Mouse (Mus musculus) heart, embryonic 12.5 days (tissue): Measurements from ENCODE around the gene Fis1. TPM values are rescaled to one million over a fixed set of nuclear protein-coding genes. Genes with fewer than 3 reads are reported as not detected.
"Not testable (repeated sequence)": the region's sequence is repeated elsewhere in the genome, so short reads cannot be mapped to it uniquely, and the experiment has no call there.

Experiments used
- ATAC-seq: fragments of 200-750 bp; cut with Nextera tagmentation; 2 replicates; pipeline ENCODE4 v1.8.0; 2017; ENCODE audit warnings: moderate TSS enrichment, moderate library complexity; ENCODE audit not compliant: insufficient number of reproducible peaks, low FRiP score
- H3K27ac ChIP-seq: fragments of 300-500 bp; sonication (generic); 2 replicates; pipeline ENCODE4 v1.5.1; 2016; ENCODE audit warnings: mild to moderate bottlenecking, moderate library complexity; ENCODE audit not compliant: poor library complexity, severe bottlenecking
- H3K27me3 ChIP-seq: fragments of 300-500 bp; sonication (generic); replicated peaks from 2 replicates; pipeline ENCODE4 v1.6.1; 2016; ENCODE audit warnings: mild to moderate bottlenecking, moderate library complexity
- H3K36me3 ChIP-seq: fragments of 300-500 bp; sonication (generic); 2 replicates; pipeline ENCODE4 v1.6.1; 2016; ENCODE audit warnings: mild to moderate bottlenecking, moderate library complexity
- H3K4me1 ChIP-seq: fragments of 300-500 bp; sonication (generic); replicated peaks from 2 replicates; pipeline ENCODE4 v1.6.1; 2016; ENCODE audit warnings: mild to moderate bottlenecking
- H3K4me2 ChIP-seq: fragments of 300-500 bp; sonication (generic); 2 replicates; pipeline ENCODE4 v1.6.1; 2016; ENCODE audit warnings: mild to moderate bottlenecking, moderate library complexity
- H3K4me3 ChIP-seq: fragments of 300-500 bp; sonication (generic); 2 replicates; pipeline ENCODE4 v1.5.1; 2016; ENCODE audit warnings: mild to moderate bottlenecking
- H3K9ac ChIP-seq: fragments of 300-500 bp; sonication (generic); 2 replicates; pipeline ENCODE4 v1.6.1; 2016; ENCODE audit warnings: mild to moderate bottlenecking, moderate library complexity
- H3K9me3 ChIP-seq: fragments of 300-500 bp; sonication (generic); replicated peaks from 2 replicates; pipeline ENCODE4 v1.6.1; 2016; ENCODE audit warnings: mild to moderate bottlenecking, moderate library complexity
- WGBS: fragments of 180-500 bp; shearing (Covaris S2); methylation state at CpG from one replicate; pipeline ENCODE4 v1.1.7; 2016; 5-methylcytosine and 5-hydroxymethylcytosine counted together
- polyA plus RNA-seq: library from polyadenylated mRNA; unstranded; fragments of >200 nt; fragmentation: Nextera tagmentation; extraction: Ambion mirVana; gene quantifications from 2 replicates; pipeline ENCODE4 v1.2.1, GENCODE M21; 2016

Gene Fis1
- polyA plus RNA-seq, 1 experiment from 2014 or later: 245 TPM

- WGBS: 64% methylated on average over 3 of the region's 3 CpGs
- Histone ChIP-seq H3K4me2 (no peak overlapping the region), H3K4me3 (no peak overlapping the region), H3K9ac (no peak overlapping the region), H3K4me1 (peaks cover 6% of the 10 kb centered on the region), H3K36me3 (no peaks in the 10 kb centered on the region), H3K9me3 (no peaks in the 10 kb centered on the region), H3K27ac (no peak overlapping the region), H3K27me3 (no peaks in the 10 kb centered on the region)
- no peak for ATAC-seq
Observed at GRCm38 (mm10) chr5:136942781-136943180, 10.3 kb upstream of the Fis1 start.

- no peak overlapping the region for H3K4me3 ChIP-seq
- no peak overlapping the region for H3K4me2 ChIP-seq
- peaks cover 6% of the 10 kb centered on the region for H3K4me1 ChIP-seq
- no peak overlapping the region for H3K9ac ChIP-seq
- H3K36me3 ChIP-seq: no peaks in the 10 kb centered on the region
- no peak overlapping the region for H3K27ac ChIP-seq
- H3K27me3 ChIP-seq: no peaks in the 10 kb centered on the region
- ATAC-seq: no peak
- 68% methylated on average over 2 of the region's 2 CpGs for WGBS
- no peaks in the 10 kb centered on the region for H3K9me3 ChIP-seq
Observed at GRCm38 (mm10) chr5:136943382-136943781, 9.7 kb upstream of the Fis1 start.

DNA sequence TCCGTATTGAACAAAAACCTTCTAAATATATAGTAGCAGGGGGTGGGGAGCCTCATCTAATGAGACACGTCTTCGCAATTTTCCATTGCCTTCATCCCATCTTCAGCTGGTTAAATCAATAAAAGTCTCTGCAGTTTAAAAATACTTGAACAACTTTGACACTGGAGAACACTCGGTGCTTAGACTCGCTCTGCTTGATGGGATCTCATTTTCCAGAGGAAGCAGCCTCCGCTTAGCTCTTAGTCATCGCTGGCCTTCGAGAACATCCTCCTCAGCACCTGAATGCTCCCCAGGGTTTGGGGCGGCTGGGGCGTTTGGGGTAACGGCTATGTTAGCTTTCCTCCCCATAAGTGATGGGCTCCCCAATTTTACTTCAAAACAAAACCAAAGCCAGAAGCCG lies 8.0 kb upstream of the Fis1 start:
- Histone ChIP-seq H3K9ac (no peak overlapping the region), H3K4me3 (no peak overlapping the region), H3K4me2 (no peak overlapping the region), H3K27me3 (no peaks in the 10 kb centered on the region), H3K4me1 (peaks cover 6% of the 10 kb centered on the region), H3K9me3 (no peaks in the 10 kb centered on the region), H3K36me3 (no peaks in the 10 kb centered on the region), H3K27ac (no peak overlapping the region)
- no peak for ATAC-seq
- 71% methylated on average over 12 of the region's 12 CpGs for WGBS

DNA sequence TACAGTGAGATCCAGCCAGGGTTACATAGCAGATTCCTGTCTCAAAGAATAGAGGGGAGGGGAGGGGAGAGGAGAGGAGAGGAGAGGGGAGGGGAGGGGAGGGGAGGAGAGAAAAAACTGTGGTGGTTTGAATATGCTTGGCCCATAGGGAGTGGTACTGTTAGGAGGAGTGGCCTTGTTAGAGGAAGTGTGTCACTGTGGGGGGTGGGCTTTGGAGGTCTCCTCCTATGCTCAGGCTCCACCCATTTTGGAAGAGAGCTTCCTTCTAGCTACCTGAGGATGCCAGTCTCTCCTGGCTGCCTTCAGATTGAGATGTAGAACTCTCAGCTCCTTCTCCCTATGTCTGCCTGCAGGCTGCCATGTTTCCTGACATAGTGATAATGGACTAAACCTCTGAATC lies 5.2 kb upstream of the Fis1 start:
- Histone ChIP-seq H3K4me1 (0 out of 2 replicates have a peak, but pooled peaks cover under 1% of the 10 kb centered on the region), H3K9ac (no peak overlapping the region), H3K4me3 (no peak overlapping the region), H3K9me3 (no peaks in the 10 kb centered on the region), H3K4me2 (no peak overlapping the region), H3K36me3 (no peaks in the 10 kb centered on the region), H3K27ac (no peak overlapping the region), H3K27me3 (no peaks in the 10 kb centered on the region)
- no peak for ATAC-seq

- not testable (repeated sequence) for H3K4me2 ChIP-seq, H3K9ac ChIP-seq, H3K4me1 ChIP-seq, ATAC-seq, H3K36me3 ChIP-seq, H3K27ac ChIP-seq, H3K9me3 ChIP-seq, H3K27me3 ChIP-seq, H3K4me3 ChIP-seq
- WGBS: 83% methylated on average over 14 of the region's 14 CpGs
Observed at GRCm38 (mm10) chr5:136949551-136950336, 3.3 kb upstream of the Fis1 start.

- 0 out of 2 replicates have a peak, but pooled peaks cover under 1% of the 10 kb centered on the region for H3K36me3 ChIP-seq
- H3K4me3 ChIP-seq: no peak overlapping the region
- H3K9me3 ChIP-seq: no peaks in the 10 kb centered on the region
- no peak overlapping the region for H3K4me2 ChIP-seq
- no peaks in the 10 kb centered on the region for H3K27me3 ChIP-seq
- H3K4me1 ChIP-seq: peaks cover 8% of the 10 kb centered on the region
- ATAC-seq: no peak
- WGBS: 84% methylated on average over 6 of the region's 6 CpGs
- no peak overlapping the region for H3K27ac ChIP-seq
- no peak overlapping the region for H3K9ac ChIP-seq
Observed at GRCm38 (mm10) chr5:136950521-136950920, 2.6 kb upstream of the Fis1 start.

DNA sequence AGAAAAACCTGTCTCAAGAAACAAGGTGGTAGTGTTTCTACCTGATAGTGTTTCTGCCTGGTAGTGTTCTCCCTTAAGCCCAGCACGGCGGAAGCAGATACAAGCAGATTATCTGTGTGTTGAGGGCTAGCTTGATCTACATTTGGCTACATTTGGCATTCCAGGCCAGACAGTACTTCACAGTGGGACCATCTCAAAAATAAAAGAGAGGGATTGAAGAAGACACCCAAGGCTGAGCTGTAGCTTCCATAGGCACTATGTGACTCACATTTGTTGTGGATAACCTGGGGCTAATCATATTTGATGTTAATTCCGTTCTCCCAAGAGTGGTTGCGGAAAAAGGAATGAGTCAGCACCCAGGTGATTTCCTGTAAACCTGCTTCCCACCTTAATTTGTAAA lies 922 bp upstream of the Fis1 start:
- peak overlapping the region; percentile 73; the same call in 1 of the 2 replicates for H3K4me2 ChIP-seq
- H3K4me3 ChIP-seq: no peak overlapping the region
- no peak overlapping the region for H3K9ac ChIP-seq
- 66% methylated on average over 4 of the region's 4 CpGs for WGBS
- H3K36me3 ChIP-seq: peaks cover 9% of the 10 kb centered on the region; the same call in 1 of the 2 replicates
- peaks cover 11% of the 10 kb centered on the region for H3K4me1 ChIP-seq
- no peaks in the 10 kb centered on the region for H3K27me3 ChIP-seq
- ATAC-seq: no peak
- H3K9me3 ChIP-seq: no peaks in the 10 kb centered on the region
- H3K27ac ChIP-seq: no peak overlapping the region

- Histone ChIP-seq H3K4me3 (peak overlapping the region; percentile 82), H3K9ac (peak overlapping the region; percentile 82), H3K27ac (peak overlapping the region; percentile 55; the same call in 1 of the 2 replicates), H3K4me2 (peak overlapping the region; percentile 73), H3K9me3 (no peaks in the 10 kb centered on the region), H3K27me3 (no peaks in the 10 kb centered on the region), H3K36me3 (peaks cover 13% of the 10 kb centered on the region; the same call in 1 of the 2 replicates), H3K4me1 (peaks cover 11% of the 10 kb centered on the region)
- 2% methylated on average over 12 of the region's 12 CpGs for WGBS
- ATAC-seq: peak; percentile 47; the same call in 1 of the 2 replicates
Observed at GRCm38 (mm10) chr5:136953440-136953951, 421 bp downstream of the Fis1 start.

DNA sequence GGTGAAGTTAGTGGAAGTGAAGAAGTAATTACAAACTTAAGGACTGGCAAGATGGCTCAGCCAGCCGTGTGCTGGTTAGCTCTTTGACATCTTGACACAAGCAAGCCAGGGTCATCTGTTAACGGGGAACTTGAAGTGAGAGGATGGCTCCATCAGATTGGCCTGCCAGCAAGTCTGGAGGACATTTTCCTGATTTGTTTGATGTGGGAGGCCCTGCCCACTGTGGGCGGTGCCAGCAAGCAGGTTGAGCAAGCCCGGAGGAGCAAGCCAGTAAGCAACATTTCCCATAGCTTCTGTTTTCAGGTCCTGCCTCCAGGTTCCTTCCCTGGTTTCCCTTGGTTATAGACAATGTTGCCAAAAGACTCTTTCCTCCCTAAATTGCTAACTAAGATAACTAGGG lies 2.5 kb downstream of the Fis1 start:
- Histone ChIP-seq H3K4me2 (no peak overlapping the region), H3K9me3 (no peaks in the 10 kb centered on the region), H3K4me1 (peaks cover 11% of the 10 kb centered on the region), H3K27ac (no peak overlapping the region), H3K27me3 (no peaks in the 10 kb centered on the region), H3K4me3 (no peak overlapping the region), H3K9ac (no peak overlapping the region), H3K36me3 (peaks cover 13% of the 10 kb centered on the region; the same call in 1 of the 2 replicates)
- WGBS: 80% methylated on average over 4 of the region's 4 CpGs
- no peak for ATAC-seq

GRCm38 (mm10) chr5:136957250-136957649 lies 4.2 kb downstream of the Fis1 start:
- H3K9me3 ChIP-seq: no peaks in the 10 kb centered on the region
- no peak for ATAC-seq
- 89% methylated on average over 1 of the region's 1 CpGs for WGBS
- no peak overlapping the region for H3K4me3 ChIP-seq
- H3K36me3 ChIP-seq: peaks cover 13% of the 10 kb centered on the region; the same call in 1 of the 2 replicates
- H3K4me1 ChIP-seq: peaks cover 15% of the 10 kb centered on the region
- no peak overlapping the region for H3K9ac ChIP-seq
- H3K4me2 ChIP-seq: no peak overlapping the region
- no peaks in the 10 kb centered on the region for H3K27me3 ChIP-seq
- H3K27ac ChIP-seq: no peak overlapping the region

DNA sequence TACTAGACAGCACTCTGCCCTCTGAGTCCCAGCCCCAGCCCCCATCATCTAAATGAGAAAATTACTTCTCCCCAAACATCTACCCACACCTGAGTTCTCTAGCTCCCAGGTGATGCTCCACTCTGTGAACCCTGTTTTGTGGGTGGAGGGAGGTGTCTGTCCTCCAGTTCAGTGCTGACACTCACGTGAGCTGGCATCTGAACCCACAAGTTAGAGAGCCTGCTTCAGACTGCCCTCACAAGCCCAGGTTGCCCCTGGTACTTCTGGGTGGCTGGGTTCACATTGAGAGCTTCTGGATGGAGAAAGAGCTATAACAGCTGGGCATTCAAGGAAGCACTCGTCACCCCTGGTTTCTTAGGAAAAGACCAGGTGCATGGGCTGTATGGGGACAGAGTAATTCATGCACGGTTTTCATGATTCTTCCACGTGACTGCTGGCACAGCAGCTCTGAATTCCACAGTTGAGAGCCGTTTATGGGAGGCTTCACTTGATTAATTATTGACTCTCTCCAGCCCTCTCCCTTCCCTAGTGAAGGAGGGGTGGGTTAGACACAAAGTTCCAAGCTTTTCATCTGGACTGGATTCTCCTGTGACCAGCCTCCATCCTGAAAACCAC lies 6.0 kb downstream of the Fis1 start:
- H3K36me3 ChIP-seq: peaks cover 25% of the 10 kb centered on the region
- no peak overlapping the region for H3K4me3 ChIP-seq
- no peak overlapping the region for H3K27ac ChIP-seq
- no peak overlapping the region for H3K4me2 ChIP-seq
- no peak overlapping the region for H3K9ac ChIP-seq
- no peaks in the 10 kb centered on the region for H3K9me3 ChIP-seq
- H3K27me3 ChIP-seq: no peaks in the 10 kb centered on the region
- ATAC-seq: no peak
- H3K4me1 ChIP-seq: peaks cover 16% of the 10 kb centered on the region
- 82% methylated on average over 5 of the region's 5 CpGs for WGBS
